Mouse (Mus musculus) kidney, embryonic 16.5 days (tissue): ENCODE measurements around the gene Krt75. TPM values are rescaled to one million over a fixed set of nuclear protein-coding genes. Genes with fewer than 3 reads are reported as not detected.
"Not testable (repeated sequence)": the region's sequence is repeated elsewhere in the genome, so short reads cannot be mapped to it uniquely, and the experiment has no call there.

ENCODE experiments used
- ATAC-seq: fragments of 200-750 bp; cut with Nextera tagmentation; 2 replicates; pipeline ENCODE4 v1.8.0; 2017; ENCODE audit warnings: moderate TSS enrichment; ENCODE audit not compliant: low FRiP score, low TSS enrichment
- H3K27ac ChIP-seq: fragments of 300-500 bp; sonication (generic); 2 replicates; pipeline ENCODE4 v1.5.1; 2014; ENCODE audit warnings: low read length
- H3K27me3 ChIP-seq: fragments of 300-500 bp; sonication (generic); 2 replicates; pipeline ENCODE4 v1.6.1; 2014; ENCODE audit warnings: low read length, control low read depth, mixed read lengths; ENCODE audit not compliant: insufficient read depth
- H3K36me3 ChIP-seq: fragments of 300-500 bp; sonication (generic); 2 replicates; pipeline ENCODE4 v1.6.1; 2014; ENCODE audit warnings: low read length, control low read depth, mixed read lengths; ENCODE audit not compliant: insufficient read depth
- H3K4me1 ChIP-seq: fragments of 300-500 bp; sonication (generic); 2 replicates; pipeline ENCODE4 v1.6.1; 2014; ENCODE audit warnings: low read length, control low read depth, mixed read lengths; ENCODE audit not compliant: insufficient read depth
- H3K4me2 ChIP-seq: fragments of 300-500 bp; sonication (generic); replicated peaks from 2 replicates; pipeline ENCODE4 v1.6.1; 2014; ENCODE audit warnings: low read depth, low read length
- H3K4me3 ChIP-seq: fragments of 300-500 bp; sonication (generic); 2 replicates; pipeline ENCODE4 v1.5.1; 2014; ENCODE audit warnings: mild to moderate bottlenecking, low read length
- H3K9ac ChIP-seq: fragments of 300-500 bp; sonication (generic); replicated peaks from 2 replicates; pipeline ENCODE4 v1.6.1; 2014; ENCODE audit warnings: low read length
- H3K9me3 ChIP-seq: fragments of 300-500 bp; sonication (generic); 2 replicates; pipeline ENCODE4 v1.6.1; 2016; ENCODE audit warnings: low read length, control low read depth
- WGBS: fragments of 180-500 bp; shearing (Covaris S2); extraction: QIAGEN DNeasy Blood & Tissue Kit; methylation state at CpG from one replicate; pipeline ENCODE4 v1.1.7; 2014; 5-methylcytosine and 5-hydroxymethylcytosine counted together
- microRNA-seq: library from miRNA; unstranded; fragments of <30 nt; microRNA quantifications from one replicate; pipeline ENCODE4, GENCODE M21; 2016
- polyA plus RNA-seq: library from polyadenylated mRNA; unstranded; fragments of >200 nt; fragmentation: Nextera tagmentation; extraction: Ambion mirVana; gene quantifications from 2 replicates; pipeline ENCODE4 v1.2.1, GENCODE M21; 2015

Gene Krt75
- polyA plus RNA-seq, 1 experiment from 2014 or later = 0.27 TPM

DNA sequence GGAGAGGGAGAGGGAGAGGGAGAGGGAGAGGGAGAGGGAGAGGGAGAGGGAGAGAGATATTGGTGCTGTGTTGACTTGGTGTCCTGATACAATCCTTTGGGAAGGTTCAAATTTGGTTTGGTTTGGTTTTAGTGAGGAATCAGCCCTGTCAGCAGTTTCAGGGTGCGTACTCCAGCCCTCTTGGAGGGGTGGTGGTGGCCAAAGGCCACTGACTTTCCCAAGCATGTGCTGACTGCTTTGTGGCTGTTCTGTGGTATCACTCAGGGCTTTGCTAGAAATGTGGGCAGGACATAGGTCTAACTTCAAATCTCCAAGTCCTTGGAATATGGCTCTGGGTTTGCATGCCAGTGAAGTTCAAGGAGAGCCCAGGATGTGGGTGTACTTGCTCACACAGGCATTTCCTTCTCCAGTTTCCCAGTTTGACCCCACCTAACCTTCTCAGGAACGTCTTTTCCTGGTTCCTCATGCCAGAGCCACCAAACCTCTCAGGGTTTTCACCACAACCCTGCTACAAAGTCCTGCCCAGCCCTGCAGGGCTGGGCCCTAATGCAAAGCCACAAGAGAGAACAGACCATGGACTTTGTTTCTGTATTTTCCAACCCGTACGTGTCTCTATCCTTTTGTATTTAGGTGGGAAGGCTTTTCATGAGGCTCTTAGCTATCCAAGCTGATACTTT is 51.0 kb downstream of the Krt75 start:
- Histone ChIP-seq H3K9ac (no peak overlapping the region), H3K4me2 (no peak overlapping the region), H3K4me3 (no peak overlapping the region), H3K4me1 (no peaks in the 10 kb centered on the region), H3K36me3 (no peaks in the 10 kb centered on the region), H3K9me3 (no peaks in the 10 kb centered on the region), H3K27ac (no peak overlapping the region), H3K27me3 (no peaks in the 10 kb centered on the region)
- 69% methylated on average over 4 of the region's 4 CpGs for WGBS
- ATAC-seq = no peak

DNA sequence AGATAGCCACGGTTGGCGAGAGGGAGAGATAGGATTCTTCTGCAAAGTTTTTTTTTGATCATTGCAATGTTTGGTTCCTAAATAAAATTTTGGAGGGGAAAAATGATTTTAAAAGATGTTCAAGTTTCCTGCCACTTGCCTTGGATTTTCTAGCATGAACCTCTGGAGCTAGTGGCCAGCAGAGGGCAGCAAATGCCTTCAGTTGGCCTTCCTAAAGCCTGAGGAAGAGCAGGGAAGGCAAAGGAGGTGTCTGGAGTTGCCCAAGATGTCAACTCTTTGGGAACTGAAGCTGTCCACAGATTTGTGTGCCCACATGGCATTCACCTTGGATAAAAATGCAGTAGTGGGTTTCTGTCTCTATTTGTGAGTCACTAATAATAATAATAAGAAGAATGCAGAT is 53.9 kb downstream of the Krt75 start:
- ATAC-seq = no peak
- Histone ChIP-seq H3K4me1 (no peaks in the 10 kb centered on the region), H3K9me3 (0 out of 2 replicates have a peak, but pooled peaks cover 3% of the 10 kb centered on the region), H3K27me3 (no peaks in the 10 kb centered on the region), H3K4me2 (no peak overlapping the region), H3K27ac (no peak overlapping the region), H3K4me3 (no peak overlapping the region), H3K9ac (no peak overlapping the region), H3K36me3 (no peaks in the 10 kb centered on the region)
- 18% methylated on average over 2 of the region's 2 CpGs for WGBS

GRCm38 (mm10) chr15:101517161-101517560 is 56.5 kb downstream of the Krt75 start, which contains the start of gene Gm49425:
Gm49425 (minus strand) TSS chr15:101517261.
- H3K27ac ChIP-seq, H3K4me2 ChIP-seq, H3K36me3 ChIP-seq, H3K4me1 ChIP-seq, H3K4me3 ChIP-seq, ATAC-seq, H3K9ac ChIP-seq, H3K27me3 ChIP-seq, H3K9me3 ChIP-seq: not testable (repeated sequence)
- 53% methylated on average over 2 of the region's 2 CpGs for WGBS

Small RNA genes lying within 50 kb of the gene (microRNA-seq; reads per million reads assigned to microRNA genes)
- gene Gm44393 (not detected), gene Gm44460 (not detected)

Other genes with a start within 250 kb of the Krt75 start
- gene Krt80, start 203.7 kb downstream of the Krt75 start, polyA plus RNA-seq = 1.7 and 2.3 TPM in 2 replicates
- gene Krt7, start 162.9 kb downstream of the Krt75 start, polyA plus RNA-seq = 94.8 and 99.9 TPM in 2 replicates
- 0.06 TPM in 1 of 2 replicates, not detected in the other for gene Krt87, start 135.1 kb downstream of the Krt75 start, polyA plus RNA-seq
- gene Krt88, start 126.2 kb downstream of the Krt75 start, polyA plus RNA-seq = not detected in 2 replicates
- not detected in 2 replicates for gene Krt81, start 110.2 kb downstream of the Krt75 start, polyA plus RNA-seq
- not detected in 2 replicates for gene Krt86, start 100.4 kb downstream of the Krt75 start, polyA plus RNA-seq
- gene Krt83, start 82.4 kb downstream of the Krt75 start, polyA plus RNA-seq = not detected in 2 replicates
- gene Gm49425, start 56.6 kb downstream of the Krt75 start, polyA plus RNA-seq = not detected in 2 replicates
- not detected in 2 replicates for gene Krt84, start 41.1 kb downstream of the Krt75 start, polyA plus RNA-seq
- gene Krt82, start 23.2 kb downstream of the Krt75 start, polyA plus RNA-seq = not detected in 2 replicates
- gene Krt90, start 11.0 kb downstream of the Krt75 start, polyA plus RNA-seq = 0.10 and 0.15 TPM in 2 replicates
- gene Gm5414, start 54.3 kb upstream of the Krt75 start, polyA plus RNA-seq = not detected in 2 replicates
- not detected in 2 replicates for gene Gm5478, start 73.5 kb upstream of the Krt75 start, polyA plus RNA-seq
- gene Krt6b, start 106.4 kb upstream of the Krt75 start, polyA plus RNA-seq = not detected in 2 replicates
- 0.10 and 0.49 TPM in 2 replicates for gene Krt6a, start 120.4 kb upstream of the Krt75 start, polyA plus RNA-seq
- 0.26 and 0.67 TPM in 2 replicates for gene Krt5, start 139.0 kb upstream of the Krt75 start, polyA plus RNA-seq
- gene Krt71, start 169.2 kb upstream of the Krt75 start, polyA plus RNA-seq = not detected in 2 replicates
- gene Krt72, start 212.6 kb upstream of the Krt75 start, polyA plus RNA-seq = not detected in 2 replicates
- not detected in 2 replicates for gene Krt73, start 228.4 kb upstream of the Krt75 start, polyA plus RNA-seq
- gene Krt2, start 244.3 kb upstream of the Krt75 start, polyA plus RNA-seq = not detected in 2 replicates